Mouse (Mus musculus) monocyte, adult 2 months (primary cell): ENCODE data around the gene Fam196b.

ENCODE experiments used
- DNase-seq, 2 experiments: peaks; one replicate each; pipeline ENCODE4 v3.0.0; 2022; ENCODE audit warnings: low spot score in 2 of 2, low read depth in 1 of 2

The Fam196b gene

DNA sequence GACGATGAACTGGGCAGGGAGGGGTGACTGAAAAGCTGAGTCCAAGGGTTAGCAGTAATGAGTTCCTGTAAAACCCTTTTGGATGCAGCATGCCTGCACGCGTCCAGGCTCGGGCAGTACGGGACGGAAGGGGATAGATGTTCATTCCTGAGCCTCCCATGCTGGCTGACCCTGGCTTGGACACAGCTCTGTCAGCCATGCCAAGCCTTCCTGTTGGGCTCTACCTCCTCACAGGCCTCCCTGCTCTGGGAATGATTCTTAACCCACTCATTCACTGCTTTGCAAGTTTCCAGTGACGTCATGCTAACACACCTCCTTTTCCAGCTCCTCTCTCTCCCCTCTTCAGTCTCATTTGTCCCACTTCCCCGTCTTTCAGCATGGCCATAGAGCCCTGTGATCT, 9.0 kb downstream of the Fam196b start:
- no peak for DNase-seq

DNA sequence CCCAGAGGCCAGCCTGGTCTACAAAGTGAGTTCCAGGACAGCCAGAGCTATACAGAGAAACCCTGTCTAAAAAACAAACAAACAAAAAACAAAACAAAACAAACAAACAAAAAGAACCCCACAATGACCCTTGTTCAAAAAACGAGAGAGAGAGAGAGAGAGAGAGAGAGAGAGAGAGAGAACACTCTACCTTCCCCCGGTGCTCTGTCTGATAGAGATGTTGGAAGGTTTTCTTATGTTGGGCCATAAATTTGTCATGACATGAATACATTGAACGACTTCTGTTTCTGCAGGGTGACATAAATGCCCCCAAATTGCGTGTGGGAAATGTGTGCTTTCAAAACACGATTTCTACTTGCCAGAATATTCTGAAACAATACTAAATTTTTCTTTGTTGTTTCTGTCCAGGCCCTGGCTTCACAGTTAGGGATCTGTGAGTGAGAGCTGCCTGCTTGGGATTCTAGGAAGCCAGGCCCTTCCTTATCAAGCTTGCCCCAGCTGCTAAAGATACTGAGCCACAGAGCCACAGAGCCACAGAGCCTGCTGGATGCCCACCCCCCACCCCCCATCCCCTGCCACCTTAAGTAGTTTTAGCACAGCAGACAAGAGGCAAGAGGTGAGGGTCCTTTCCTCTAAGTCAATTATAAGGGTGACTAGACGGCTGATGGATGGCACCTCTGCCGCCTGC, 17.9 kb downstream of the Fam196b start:
- DNase-seq: no peak

DNA sequence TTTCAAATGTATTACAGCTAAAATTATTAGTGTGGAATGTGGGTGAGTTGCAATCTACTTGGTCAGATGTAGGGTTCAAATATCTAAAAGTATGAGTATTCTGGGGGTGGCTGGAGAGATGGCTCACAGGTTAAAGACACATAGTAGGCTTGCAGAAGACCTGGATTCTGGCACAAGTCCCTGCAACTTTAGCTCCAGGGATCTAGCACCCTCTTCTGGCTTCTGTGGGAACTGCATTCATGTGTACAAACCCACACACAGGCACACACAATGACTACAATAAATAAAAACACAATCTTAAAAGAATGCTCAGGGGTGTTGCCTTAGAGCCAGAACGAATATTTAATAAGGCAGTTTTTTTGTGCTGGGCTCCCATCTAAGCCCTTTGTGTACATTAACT, 23.3 kb downstream of the Fam196b start:
- no peak for DNase-seq

DNA sequence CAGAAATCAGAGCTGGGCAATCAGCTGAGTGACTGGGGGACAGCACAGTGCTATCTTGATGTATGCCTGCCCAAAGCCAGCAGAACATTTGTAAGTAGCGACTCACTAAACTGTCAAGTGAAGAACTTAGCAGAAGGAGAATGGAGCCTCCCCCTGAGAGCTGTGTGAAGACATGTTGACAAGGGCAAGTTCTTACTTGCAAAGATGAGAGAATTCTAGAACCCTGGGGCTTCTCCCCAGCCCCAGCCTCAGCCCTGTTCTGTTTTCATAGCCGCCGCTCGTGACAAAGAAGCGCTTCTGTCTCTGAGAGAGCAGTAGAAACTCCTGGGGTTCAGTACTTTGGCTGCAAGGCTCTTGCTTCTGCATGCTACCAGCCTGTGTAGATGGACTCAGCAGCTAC, 25.1 kb downstream of the Fam196b start:
- DNase-seq: no peak

DNA sequence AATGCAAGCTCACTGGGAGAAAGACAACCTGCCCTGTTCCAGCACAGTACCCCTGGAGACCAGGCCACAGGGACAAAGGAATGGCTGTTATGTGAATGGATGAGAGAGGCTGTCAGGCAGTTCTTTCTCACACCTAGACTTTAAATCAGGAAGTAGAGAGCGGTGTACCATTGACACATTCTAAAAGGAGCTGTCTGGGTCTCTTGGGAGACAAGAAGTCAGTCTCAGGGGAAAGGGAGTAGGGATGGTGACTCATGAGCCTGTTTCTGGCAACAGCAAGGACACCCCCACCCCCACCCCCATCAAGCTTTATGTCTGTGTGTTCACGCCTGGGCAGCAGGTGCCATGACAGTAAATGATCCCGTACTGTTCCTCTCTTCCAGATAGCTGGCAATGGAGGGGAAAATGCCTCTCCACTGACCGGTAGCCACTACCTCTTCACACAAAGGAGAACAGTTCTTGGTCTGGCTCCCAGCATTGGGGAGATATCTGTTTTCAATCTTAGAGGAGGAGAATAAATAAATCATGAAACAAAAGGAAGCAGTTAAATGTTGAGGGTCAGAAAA, 29.2 kb downstream of the Fam196b start:
- DNase-seq: no peak

DNA sequence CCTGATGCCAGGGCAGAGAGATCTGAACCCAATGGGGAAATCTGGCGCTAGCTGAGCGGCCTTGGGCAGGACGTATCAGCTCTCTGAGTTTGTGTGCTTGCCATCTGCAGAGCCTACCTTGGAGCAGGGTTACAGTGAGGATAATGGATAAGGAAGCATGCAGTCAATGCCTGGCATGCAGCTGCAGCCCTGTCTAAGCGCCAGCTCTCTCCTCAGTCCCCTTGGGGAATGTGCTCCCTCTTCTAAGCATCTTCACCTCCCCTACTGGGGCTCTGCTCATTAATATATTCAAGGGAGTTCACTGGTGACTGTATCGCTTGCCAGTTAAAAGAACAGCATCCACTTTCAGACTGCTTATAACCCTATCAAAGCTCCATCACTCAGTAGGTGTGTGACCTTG, 29.7 kb downstream of the Fam196b start:
- no peak for DNase-seq

DNA sequence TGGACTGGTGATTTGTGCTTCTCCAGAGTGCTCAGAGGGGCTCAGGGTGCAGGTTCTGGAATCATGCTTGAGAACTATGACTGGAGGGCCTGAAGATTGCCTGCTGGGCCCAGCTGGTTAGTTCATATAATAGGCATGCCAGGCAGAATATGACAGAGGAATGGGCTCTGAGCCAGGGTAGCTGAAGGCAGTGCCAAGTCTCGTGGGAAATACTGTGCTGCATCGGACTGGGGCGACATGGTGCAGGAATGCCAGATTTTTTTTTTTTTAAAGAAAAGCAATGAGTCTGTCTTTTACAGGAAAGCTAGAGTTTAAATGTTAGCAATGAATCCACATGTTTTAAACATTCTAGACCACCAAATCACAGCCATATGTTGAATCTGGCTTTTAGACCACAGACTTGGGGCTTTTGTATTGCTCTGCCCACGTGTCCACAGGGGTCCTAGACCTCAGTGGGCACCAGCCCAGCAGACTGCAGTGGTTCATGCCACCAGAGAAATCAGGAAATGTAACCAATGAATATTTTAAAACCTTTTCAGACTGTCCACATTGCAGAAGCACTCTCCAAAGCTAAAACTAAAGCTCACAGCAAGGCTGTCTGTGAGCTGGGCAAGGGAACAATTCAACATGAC, 33.8 kb downstream of the Fam196b start:
- no peak for DNase-seq

DNA sequence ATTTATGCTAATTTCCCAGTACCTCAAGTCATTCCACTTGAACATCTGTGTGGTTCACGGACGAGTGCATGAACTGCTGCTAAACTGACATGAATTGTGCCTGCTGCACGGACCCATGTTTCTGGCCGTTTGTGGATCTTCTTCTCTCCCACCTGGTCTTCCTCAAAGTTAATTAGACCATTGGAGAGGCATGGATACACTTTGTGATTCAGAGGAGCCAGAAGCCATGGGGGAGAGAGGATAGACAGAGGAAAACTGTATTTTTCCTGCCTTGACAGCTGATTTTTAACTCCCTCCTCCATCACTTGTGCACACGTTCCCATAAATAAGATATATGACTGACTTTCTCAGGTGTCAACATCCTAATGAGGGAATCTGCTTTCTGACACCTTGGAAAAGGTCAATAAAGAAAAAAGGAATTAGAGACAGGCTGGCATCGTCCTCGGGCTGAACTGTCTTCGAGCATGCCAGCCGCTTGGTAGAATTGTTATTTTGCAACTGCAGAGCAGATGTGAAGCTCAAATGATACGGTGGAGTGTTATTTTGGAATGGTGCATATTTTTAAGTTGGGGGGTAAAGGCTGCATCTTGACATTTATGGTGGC, 34.9 kb downstream of the Fam196b start:
- no peak for DNase-seq

DNA sequence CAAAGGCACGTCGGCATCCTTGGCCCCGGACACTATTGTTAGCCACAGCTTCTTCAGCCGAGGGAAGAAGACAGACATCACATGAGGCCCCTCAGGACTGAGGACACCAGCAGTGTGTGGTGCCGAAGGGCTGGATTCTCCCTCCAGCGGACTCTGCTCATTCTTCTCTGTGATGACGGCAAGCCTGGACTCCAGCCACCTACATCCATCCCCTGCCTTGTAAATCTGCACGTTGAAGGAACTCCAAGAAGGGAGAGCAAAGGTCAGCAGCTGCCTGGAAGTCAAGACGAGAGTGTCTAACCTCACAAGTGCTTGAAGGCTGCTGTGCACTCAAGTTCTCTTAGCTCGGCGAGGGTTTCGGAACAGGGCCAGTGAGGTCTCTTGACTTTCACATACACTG, 40.8 kb downstream of the Fam196b start:
- DNase-seq: no peak

DNA sequence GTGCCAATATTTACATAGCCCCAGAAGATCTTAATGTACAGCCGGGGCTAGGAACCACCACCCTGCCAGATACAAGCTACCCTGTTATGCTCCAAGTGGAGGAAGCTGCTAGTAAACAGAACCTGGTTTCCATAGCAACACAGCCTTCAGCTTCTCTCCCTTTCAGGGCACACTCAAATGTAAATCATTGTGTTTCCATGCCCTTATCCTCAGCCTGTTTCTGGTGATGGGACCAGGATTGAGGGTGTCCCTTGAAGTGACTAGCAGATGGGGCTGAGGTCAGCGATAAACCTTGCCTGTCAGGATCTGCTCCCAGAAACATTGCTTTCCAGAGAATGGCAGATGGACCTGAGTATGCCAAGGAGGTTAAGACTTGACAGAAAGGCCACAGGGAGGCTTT, 41.5 kb downstream of the Fam196b start:
- no peak for DNase-seq

DNA sequence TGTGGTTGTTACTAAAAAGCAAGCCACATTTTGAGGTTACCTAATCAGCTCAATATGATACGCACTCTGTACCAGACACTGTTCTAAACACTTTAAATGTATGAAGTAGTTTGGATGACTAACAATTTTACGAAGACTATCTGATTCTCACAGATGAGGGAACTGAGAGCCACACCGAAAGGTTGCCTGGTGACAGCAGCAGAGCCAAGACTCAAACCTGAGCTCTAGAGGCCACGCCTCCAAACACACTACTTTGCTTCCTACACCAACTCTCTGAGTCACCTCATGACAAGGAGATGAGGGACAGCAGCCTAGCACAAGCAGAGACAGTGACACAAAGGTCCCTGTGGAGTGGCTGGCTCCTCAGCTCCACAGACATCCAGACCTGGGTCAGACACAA, 57.6 kb downstream of the Fam196b start:
- DNase-seq: no peak

DNA sequence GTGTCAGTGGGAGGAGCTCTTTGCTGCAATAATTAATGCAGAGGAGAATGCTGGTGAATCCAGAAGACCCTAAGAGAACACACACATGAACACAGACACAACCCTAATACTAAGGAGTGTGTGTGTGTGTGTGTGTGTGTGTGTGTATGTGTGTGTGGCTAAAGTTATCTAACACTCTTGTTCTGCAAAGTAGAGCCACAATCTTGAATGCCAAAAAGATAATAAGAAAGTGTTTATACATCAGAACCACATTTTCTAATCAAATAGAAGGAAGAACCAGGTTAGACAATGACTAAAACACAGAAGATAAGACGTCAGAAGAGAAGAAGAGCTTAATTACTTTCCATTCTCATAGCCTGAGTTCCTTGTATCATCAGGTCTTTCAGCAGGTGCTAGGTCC, 60.9 kb downstream of the Fam196b start:
- DNase-seq: no peak

DNA sequence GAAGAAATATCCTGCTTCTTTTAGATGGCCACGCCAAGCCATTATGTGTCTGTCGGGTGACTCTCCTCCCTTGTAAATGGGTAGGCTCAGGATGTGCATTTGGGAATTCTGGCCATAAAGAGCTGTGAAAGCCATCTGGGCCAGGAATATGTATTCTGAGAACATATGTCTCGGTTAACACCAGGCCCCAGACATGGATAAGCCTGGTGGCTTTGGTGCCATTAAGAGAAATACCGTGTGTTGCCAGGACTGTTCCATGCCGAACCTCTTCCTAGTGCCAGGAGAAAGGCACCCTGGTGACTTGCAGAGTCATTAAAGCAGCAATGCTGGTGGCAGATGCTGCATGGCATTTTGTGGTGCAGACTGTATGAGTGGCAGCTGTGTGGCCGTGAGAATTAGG, 63.0 kb downstream of the Fam196b start:
- DNase-seq: no peak

DNA sequence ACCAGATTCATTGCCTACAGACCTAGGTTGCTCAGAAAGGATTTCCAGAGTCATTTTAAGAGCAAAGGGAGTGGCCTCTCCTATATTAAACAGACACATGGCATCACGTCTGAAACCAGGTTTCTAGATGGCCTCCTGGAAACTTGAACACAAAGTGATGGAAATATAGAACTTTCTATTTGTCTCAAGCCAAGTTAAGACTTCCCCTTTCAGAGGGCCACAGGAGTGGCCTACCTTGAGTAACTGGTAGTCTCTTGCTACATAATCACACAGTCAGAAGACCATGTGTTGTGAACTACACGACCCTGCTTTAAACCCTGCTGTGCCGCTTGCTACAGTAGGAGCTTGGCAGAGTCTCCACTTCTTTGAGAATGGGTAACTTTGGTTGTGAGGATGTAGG, 68.9 kb downstream of the Fam196b start:
- DNase-seq: no peak

DNA sequence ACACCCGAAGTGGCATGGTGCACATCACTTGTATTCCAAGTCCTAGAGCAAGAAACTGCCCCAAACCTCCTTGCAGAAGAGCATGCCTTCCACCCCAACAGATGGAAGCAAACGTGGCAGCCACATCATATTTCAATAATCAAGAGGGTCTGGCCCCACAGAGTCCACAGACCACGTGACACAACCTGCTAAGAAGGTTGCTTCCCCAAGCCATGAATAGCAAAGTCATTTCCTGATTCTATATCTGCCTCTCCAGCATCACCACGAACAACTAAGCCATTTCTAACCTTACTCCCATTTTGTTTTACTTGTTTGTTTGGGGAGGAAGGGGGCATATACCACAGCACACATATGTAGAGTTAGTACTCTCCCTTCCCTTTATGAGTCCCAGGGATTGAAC, 69.6 kb downstream of the Fam196b start:
- DNase-seq: no peak

DNA sequence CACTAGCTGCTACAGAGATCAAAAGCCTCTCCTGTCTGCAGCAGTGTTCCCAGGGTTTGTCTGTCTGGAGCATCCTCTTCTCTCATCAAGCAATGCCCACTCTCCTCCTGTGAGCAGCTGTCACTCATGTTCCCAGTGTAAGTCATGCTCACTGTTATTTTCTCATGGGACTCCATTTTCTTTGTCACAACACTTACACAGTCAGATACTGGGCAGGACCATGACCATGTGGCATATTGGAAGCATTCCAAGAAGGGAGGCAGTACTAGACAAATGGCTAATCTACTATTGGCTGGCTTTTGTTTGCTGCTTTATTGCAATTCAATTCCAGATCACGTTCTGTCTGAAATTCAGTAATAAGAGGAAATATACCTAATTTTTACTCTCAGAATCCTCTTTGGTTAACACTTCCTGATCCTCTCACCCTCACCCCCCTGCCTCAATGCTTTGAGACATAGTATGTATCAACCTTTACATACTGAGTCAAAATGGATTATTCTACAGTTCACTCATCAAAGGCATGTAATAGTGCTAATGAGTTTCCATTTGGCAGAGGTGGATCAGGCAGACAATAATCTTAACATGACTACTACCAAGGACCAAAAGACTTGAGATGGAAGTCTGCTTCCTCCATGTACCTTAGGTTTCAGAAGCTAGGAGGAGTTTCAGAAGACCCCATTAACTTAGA, 70.5 kb downstream of the Fam196b start:
- DNase-seq: no peak

DNA sequence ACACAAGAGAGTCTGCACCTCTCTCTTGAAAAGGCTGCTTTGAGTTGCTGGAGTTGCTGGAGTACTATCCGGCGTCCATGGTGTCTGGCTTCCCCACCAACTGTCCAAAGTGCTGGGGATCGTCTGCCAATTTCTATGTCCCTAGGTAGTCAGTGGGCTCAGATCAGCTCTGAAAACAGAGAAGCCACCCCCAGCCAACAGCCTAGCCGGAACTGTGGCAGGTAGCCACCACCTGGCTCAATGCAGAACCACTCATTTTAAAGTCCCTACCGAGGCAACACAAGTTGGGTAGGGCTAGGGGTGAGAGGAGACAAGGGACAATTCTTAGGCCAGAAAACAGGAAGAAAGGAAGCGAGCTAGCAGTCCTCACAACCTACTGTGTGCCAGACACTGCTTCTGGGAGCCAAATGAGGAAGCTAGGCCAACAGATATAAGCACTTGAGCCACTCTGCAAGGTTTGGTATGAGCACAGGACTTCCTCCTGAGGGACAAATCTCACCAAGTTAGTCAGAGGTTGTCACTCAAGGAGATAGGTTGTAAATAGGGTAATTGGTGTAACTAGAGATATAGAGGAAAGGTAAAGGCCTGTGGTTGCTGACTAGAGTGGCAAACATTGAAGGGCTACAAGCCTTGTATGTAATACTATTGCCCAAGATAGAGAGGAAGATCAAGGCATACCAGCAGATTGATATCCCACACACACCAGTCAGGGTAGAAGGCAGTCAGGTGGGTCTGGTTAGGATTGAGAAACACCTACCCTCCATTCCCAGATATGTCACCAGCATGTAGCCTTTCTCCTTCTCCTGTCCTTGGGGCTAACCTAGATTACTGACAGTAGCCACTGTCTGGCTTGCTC, 74.9 kb downstream of the Fam196b start:
- DNase-seq: no peak

DNA sequence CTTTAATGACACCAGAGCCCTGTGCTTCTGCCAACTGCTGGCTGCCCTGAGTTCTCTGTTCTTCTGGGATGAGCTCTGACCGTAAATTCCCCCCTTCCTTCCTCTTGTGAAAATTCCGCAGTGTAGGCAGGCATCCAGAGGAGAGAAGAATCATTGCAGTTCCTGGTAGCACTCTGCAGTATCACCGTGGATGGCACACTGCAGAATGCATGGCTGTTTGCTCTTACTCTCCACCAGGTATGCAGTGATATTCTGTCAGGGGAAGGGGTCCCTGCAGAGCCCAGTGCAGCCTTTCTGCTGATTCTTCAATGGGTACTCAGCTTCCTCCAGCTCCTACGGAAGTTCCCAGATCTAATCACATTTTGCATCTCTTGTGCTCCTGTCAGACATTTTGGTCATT, 77.5 kb downstream of the Fam196b start:
- DNase-seq: no peak

DNA sequence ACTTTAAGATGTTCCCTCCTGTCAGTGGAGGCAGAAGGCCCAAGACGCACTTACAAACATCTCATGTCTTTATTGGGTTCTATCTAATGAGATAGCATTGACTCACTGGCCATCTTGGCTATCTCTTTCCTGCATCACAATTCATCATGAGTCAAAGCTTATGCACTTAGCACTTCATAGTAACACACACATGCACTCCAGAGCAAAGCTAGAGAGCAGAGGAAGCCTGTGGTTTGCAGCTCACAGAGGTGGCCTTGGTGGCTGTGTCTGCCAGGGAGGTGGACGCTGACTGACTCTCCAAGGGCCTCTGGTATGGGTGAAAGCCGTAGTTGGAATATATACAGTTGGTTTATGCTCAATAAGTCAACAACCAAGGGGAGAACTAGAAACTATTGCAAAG, 81.2 kb downstream of the Fam196b start:
- no peak for DNase-seq

DNA sequence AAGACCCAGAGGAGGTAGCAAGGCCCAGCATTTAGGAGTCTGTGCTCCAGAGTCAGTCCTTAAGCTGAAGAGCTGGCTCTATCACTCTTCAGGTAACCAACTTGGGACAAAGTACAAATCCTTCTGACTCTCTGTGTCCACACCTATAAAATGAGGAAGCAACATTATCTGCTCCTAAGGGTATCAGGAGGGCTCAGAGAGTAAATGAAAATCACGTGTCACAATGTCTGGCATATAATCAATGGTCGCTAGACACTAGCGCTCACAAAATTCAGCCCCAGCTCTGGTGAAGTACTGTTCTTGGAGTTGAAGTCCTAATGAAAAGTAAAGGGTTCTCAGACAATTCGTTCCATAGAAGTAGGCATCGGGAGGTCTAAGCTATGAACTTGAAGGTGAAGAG, 83.0 kb downstream of the Fam196b start:
- no peak for DNase-seq

DNA sequence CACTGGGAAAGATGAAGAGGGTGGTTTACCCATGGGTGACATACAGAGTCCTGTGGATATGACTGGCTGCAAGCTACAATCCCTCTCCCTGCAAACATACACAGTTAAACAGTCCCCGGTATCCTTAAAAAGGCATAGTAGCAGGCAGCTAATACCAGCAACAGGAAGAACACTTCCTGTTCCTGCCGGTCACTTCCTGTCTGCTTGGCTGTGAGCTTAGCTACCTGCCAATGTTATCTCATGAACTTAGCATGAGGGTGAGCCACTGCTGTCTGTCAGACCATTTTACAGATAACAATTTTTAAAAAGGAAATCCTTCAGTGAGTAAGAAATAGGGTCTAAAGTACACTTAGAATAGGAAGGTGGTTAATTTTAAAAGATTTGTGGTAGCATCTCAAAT, 83.9 kb downstream of the Fam196b start:
- DNase-seq: no peak
